Mouse (Mus musculus): Measurements from ENCODE around the gene Chrne. TPM values are rescaled to one million over a fixed set of nuclear protein-coding genes. Genes with fewer than 3 reads are reported as not detected.

Gene Chrne
- polyA plus RNA-seq, 1 experiment from 2014 or later: not detected

DNA sequence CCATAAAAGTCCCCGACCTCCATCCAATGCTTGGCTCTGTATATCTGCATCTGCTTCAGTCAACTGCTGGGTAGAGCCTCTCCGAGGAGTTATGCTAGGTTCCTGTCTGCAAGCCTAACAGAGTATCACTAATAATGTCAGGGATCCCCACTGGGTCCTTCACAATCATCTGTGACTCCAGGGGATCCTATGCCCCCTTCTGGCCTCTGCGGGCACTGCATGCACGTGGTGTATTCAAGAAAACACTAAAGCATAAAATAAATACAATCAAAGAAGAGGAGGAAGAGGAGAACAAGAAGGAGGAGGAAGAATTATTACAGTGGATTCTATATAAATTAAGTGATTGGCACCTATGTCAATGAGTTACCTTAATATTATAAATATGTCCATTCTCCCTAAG lies 6.5 kb upstream of the Chrne start:
- H3K4me2 ChIP-seq: no peak overlapping the region
- no peak overlapping the region for H3K9ac ChIP-seq
- H3K4me3 ChIP-seq (replicated peaks): no peak overlapping the region
- no peaks in the 10 kb centered on the region for H3K27me3 ChIP-seq
- 29% methylated on average over 4 of the region's 4 CpGs for WGBS (ENCODE audit: insufficient replicate concordance)
- H3K4me1 ChIP-seq (replicated peaks): peaks cover 17% of the 10 kb centered on the region
- no peaks in the 10 kb centered on the region for H3K36me3 ChIP-seq (replicated peaks)
- H3K9me3 ChIP-seq (replicated peaks): no peaks in the 10 kb centered on the region
- no peak overlapping the region for H3K27ac ChIP-seq (replicated peaks)
- ATAC-seq (ENCODE audit: insufficient read depth): no peak

DNA sequence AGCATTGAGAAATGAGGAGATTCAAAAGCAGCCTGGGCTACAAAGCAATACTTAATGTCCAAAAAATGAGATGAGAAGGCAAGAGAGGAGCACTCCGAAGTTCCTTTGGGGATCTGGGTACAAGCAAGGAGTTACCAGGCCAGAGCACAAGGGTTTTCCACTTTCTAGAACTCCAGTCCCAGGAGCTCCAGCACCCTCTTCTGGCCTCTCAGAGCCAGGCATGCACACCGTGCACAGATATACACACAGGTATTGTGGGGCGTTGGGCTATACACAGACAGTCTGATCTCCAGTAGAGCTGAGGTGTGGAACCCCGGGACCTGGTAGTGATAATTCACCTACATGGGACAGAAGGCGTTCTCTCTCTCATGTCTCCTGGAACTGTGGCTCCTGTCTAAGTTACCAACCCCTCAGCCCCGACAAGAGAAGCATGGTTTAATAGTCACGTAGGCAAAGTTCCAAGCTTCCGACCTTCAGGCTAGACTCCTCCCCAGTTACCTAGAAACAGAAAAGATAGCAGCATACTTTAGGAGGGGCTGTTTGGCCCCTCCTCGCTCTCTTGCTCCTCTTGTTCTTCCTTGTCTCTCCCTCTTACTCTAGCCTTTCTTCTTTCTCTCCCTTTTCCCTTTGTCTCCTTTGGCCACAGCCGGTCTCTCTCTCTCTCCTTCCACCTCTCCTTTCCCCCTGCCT lies 4.2 kb upstream of the Chrne start:
- no peak overlapping the region for H3K4me3 ChIP-seq (replicated peaks)
- no peaks in the 10 kb centered on the region for H3K27me3 ChIP-seq
- no peak overlapping the region for H3K4me2 ChIP-seq
- no peaks in the 10 kb centered on the region for H3K36me3 ChIP-seq (replicated peaks)
- H3K27ac ChIP-seq (replicated peaks): no peak overlapping the region
- peaks cover 7% of the 10 kb centered on the region; the same call in 1 of the 2 replicates for H3K4me1 ChIP-seq (replicated peaks)
- WGBS (ENCODE audit: insufficient replicate concordance): 74% methylated on average over 10 of the region's 10 CpGs
- ATAC-seq (ENCODE audit: insufficient read depth): no peak
- no peaks in the 10 kb centered on the region for H3K9me3 ChIP-seq (replicated peaks)
- H3K9ac ChIP-seq: no peak overlapping the region

DNA sequence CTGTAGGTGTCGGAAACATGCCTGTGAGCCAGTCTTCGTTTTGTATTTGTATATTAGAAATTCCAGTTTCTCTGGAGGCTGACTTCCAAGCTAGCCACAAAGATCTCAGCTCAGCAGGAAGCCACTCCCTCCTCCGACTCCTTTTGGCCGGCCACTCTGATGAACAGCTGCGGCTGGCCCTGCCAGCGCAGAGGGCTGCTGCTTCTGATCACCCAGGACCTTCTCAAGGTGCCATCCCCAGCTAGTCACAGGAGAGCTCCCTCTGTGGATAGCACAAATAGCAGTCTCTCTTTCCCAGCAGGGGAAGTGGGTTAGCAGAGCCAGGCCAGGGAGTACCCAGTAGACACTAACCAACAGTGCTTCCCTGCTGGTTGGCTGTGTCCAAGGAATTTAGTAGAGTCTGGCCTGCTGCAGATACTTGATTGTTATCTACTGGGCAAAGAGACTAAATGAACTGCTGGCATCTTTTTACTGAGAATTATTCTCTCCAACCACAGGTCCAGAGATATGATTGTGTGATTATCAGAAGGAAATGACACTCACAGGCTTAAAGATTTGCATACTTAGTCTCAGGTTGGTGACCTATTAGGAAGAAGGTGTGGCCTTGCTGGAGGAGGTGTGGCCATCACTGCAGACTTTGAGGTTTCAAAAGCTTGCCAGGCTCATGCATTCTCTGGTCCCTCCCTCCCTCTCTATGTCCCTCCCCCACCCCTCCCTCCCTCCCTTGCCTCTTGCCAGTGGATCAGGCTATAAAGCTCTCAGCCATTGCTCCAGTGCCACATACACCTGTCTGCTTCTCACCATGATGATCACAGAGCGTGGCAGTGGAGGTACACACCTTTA lies 3.2 kb upstream of the Chrne start:
- no peak for ATAC-seq (ENCODE audit: insufficient read depth)
- H3K9ac ChIP-seq: no peak overlapping the region
- no peaks in the 10 kb centered on the region for H3K27me3 ChIP-seq
- H3K9me3 ChIP-seq (replicated peaks): no peaks in the 10 kb centered on the region
- H3K36me3 ChIP-seq (replicated peaks): no peaks in the 10 kb centered on the region
- H3K4me1 ChIP-seq (replicated peaks): peaks cover 7% of the 10 kb centered on the region; the same call in 1 of the 2 replicates
- H3K4me3 ChIP-seq (replicated peaks): no peak overlapping the region
- WGBS (ENCODE audit: insufficient replicate concordance): 51% methylated on average over 7 of the region's 7 CpGs
- H3K4me2 ChIP-seq: no peak overlapping the region
- H3K27ac ChIP-seq (replicated peaks): no peak overlapping the region

DNA sequence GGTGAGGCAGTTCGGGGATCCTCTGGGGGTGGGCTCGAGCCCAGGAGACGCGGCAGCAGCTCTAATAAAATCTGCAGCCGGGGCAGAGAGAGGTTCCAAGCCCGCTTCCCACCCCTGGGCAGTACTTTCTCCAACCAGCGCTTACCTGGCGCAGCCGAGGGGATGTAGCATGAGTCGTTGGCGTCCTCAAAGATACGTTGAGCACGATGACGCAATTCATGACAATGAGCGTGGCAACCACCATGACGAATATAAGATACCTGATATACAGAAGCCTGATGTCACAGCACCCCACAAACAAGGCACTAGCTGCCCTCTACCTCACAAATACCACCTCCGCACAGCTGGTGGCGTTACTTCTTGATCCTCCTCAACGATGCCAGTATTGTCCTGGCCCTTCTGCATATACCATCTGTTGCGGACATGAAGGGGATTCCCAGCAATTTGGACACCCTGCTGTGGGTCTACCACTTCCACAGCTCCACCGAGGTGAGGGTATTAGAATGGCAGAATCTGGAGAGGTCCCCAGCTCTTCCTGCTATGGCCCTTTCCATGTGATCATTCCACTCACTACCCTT lies 3.4 kb downstream of the Chrne start, which contains the start of gene 4930544D05Rik:
TSS of gene 4930544D05Rik (plus strand) at position 333 of the 578 bp plus-strand sequence.
- Histone ChIP-seq H3K36me3 (replicated peaks) (peaks cover 23% of the 10 kb centered on the region; the same call in 1 of the 2 replicates), H3K27ac (replicated peaks) (no peak within 1 kb of the TSS), H3K9ac (peak within 1 kb of the TSS; percentile 37; the same call in 1 of the 2 replicates), H3K4me2 (peak within 1 kb of the TSS; percentile 88), H3K27me3 (0 out of 2 replicates have a peak, but pooled peaks cover 7% of the 10 kb centered on the region), H3K9me3 (replicated peaks) (no peaks in the 10 kb centered on the region), H3K4me3 (replicated peaks) (peak within 1 kb of the TSS; percentile 54), H3K4me1 (replicated peaks) (peaks cover 16% of the 10 kb centered on the region)
- no peak for ATAC-seq (ENCODE audit: insufficient read depth)
- 17% methylated on average over 21 of the region's 21 CpGs for WGBS (ENCODE audit: insufficient replicate concordance)

DNA sequence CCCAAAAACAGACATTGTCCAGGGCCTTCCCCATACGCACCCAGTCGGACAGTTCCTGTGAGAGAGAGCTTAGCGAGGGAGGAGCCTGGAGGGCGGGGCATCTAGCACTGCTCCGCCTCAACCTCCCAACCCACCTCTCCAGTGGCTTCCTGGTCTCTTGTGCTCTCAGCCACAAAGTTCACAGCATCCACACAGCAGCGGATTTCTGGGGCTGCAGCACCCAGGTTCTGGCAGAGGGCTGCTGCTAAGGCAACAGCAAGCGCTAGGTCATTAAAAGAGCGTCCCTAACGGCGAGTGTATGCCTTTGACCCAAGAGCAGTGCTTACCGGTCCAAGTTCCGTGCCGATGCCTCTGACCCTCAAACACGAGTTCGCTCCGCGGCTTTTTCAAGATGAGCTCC lies 3.9 kb downstream of the Chrne start:
- WGBS (ENCODE audit: insufficient replicate concordance): 2% methylated on average over 17 of the region's 17 CpGs
- peaks cover 29% of the 10 kb centered on the region for H3K36me3 ChIP-seq (replicated peaks)
- H3K4me2 ChIP-seq: peak overlapping the region; percentile 88
- H3K4me3 ChIP-seq (replicated peaks): peak overlapping the region; percentile 54
- peaks cover 16% of the 10 kb centered on the region for H3K4me1 ChIP-seq (replicated peaks)
- no peaks in the 10 kb centered on the region for H3K9me3 ChIP-seq (replicated peaks)
- ATAC-seq (ENCODE audit: insufficient read depth): peak; percentile 80
- H3K9ac ChIP-seq: peak overlapping the region; percentile 37; the same call in 1 of the 2 replicates
- H3K27me3 ChIP-seq: 0 out of 2 replicates have a peak, but pooled peaks cover 7% of the 10 kb centered on the region
- no peak overlapping the region for H3K27ac ChIP-seq (replicated peaks)

DNA sequence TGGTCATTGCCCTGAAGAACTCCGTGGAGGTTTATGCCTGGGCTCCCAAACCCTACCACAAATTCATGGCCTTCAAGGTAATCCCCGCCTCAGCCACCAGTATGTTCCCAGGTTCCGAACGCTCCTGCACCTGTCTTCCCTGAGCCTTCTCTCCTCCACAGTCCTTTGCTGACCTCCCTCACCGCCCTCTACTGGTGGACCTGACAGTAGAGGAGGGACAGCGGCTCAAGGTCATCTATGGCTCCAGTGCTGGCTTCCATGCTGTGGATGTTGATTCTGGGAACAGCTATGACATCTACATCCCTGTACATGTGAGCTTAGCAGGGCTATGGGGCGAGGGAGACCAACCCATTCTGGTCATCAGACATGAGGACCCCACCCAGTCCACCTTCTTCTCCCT lies 6.5 kb downstream of the Chrne start:
- H3K27me3 ChIP-seq: 0 out of 2 replicates have a peak, but pooled peaks cover 7% of the 10 kb centered on the region
- H3K27ac ChIP-seq (replicated peaks): no peak overlapping the region
- H3K4me3 ChIP-seq (replicated peaks): no peak overlapping the region
- ATAC-seq (ENCODE audit: insufficient read depth): no peak
- H3K4me1 ChIP-seq (replicated peaks): peaks cover 16% of the 10 kb centered on the region
- WGBS (ENCODE audit: insufficient replicate concordance): 73% methylated on average over 7 of the region's 7 CpGs
- peaks cover 54% of the 10 kb centered on the region for H3K36me3 ChIP-seq (replicated peaks)
- no peak overlapping the region for H3K4me2 ChIP-seq
- no peak overlapping the region for H3K9ac ChIP-seq
- H3K9me3 ChIP-seq (replicated peaks): no peaks in the 10 kb centered on the region

DNA sequence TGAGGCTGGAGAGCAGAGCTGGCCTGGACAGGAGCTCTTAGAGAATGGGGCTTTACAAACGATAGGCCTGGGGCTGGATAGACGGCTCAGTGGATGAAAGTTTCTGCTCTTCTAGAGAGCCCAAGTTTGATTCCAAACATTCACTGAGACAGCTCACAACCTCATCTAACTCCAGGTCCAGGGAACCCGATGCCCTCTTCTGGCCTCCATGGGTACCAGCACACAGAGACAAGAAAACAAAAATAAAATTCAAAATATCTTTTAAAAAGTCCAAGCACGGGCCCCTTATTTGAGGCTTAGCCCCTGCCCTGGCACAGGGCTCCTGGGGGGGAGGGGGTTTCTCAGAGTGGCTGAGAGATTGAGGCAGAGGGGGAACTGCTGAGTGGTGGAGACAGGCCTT lies 8.3 kb downstream of the Chrne start:
- H3K9ac ChIP-seq: no peak overlapping the region
- peaks cover 72% of the 10 kb centered on the region for H3K36me3 ChIP-seq (replicated peaks)
- no peak overlapping the region for H3K4me3 ChIP-seq (replicated peaks)
- no peak overlapping the region for H3K27ac ChIP-seq (replicated peaks)
- peaks cover 14% of the 10 kb centered on the region for H3K4me1 ChIP-seq (replicated peaks)
- H3K4me2 ChIP-seq: no peak overlapping the region
- no peak for ATAC-seq (ENCODE audit: insufficient read depth)
- no peaks in the 10 kb centered on the region for H3K9me3 ChIP-seq (replicated peaks)
- H3K27me3 ChIP-seq: no peaks in the 10 kb centered on the region
- 70% methylated on average over 4 of the region's 4 CpGs for WGBS (ENCODE audit: insufficient replicate concordance)

DNA sequence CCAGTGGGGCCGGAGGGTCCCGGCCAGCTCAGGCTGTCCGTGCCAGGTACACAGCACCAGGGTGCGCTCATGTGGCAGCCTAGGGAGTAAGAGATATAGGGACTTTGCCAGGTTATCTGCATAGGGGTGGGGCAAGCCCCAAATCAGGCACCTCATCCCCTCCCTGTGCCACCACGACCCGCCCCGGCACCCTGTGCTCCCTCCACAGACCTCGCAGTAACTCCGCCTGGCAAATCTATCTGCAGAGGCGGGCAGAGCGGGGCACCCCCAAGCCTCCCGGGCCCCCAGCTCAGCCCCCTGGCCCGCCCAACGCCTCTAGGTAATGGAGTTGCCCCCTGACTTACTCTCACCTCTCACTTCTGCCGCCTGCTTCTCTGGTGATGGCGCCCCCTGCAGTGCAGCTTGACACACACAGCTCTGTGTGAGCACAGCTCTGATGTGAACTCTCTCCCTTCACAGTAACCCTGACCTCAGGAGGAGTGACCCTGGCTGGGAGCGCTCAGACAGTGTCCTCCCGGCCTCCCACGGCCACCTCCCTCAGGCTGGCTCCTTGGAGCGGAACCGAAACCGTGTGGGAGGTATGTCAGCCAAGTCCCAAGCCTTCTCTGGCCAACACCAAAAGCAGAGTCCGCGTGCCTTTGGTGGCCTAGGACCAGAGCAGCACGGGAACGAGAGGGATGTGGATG lies 10.5 kb downstream of the Chrne start:
- Histone ChIP-seq H3K4me1 (replicated peaks) (no peaks in the 10 kb centered on the region), H3K9me3 (replicated peaks) (no peaks in the 10 kb centered on the region), H3K4me3 (replicated peaks) (no peak overlapping the region), H3K27ac (replicated peaks) (no peak overlapping the region), H3K27me3 (no peaks in the 10 kb centered on the region), H3K4me2 (no peak overlapping the region), H3K9ac (no peak overlapping the region), H3K36me3 (replicated peaks) (peaks cover 91% of the 10 kb centered on the region)
- no peak for ATAC-seq (ENCODE audit: insufficient read depth)
- 80% methylated on average over 26 of the region's 26 CpGs for WGBS (ENCODE audit: insufficient replicate concordance)

DNA sequence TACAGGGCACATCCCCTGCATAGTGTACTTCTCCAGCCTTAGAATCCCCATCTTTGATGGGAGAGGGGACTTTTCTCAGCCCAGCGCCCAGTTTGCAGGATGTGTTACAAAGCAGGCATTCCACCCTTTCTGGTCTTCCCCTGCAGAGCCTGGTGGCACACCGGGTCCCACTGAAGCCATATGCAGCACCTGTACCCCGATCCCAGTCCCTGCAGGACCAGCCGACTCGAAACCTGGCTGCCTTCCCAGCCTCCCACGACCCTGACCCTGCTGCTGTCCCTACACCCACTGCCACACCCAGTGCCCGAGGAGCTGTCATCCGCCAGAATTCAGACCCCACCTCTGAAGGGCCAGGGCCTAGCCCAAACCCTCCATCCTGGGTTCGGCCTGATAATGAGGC lies 11.4 kb downstream of the Chrne start:
- no peak overlapping the region for H3K4me2 ChIP-seq
- WGBS (ENCODE audit: insufficient replicate concordance): 67% methylated on average over 9 of the region's 9 CpGs
- no peak overlapping the region for H3K27ac ChIP-seq (replicated peaks)
- H3K36me3 ChIP-seq (replicated peaks): peaks cover 89% of the 10 kb centered on the region
- H3K9me3 ChIP-seq (replicated peaks): no peaks in the 10 kb centered on the region
- no peak overlapping the region for H3K4me3 ChIP-seq (replicated peaks)
- H3K9ac ChIP-seq: no peak overlapping the region
- no peaks in the 10 kb centered on the region for H3K27me3 ChIP-seq
- H3K4me1 ChIP-seq (replicated peaks): no peaks in the 10 kb centered on the region
- no peak for ATAC-seq (ENCODE audit: insufficient read depth)

DNA sequence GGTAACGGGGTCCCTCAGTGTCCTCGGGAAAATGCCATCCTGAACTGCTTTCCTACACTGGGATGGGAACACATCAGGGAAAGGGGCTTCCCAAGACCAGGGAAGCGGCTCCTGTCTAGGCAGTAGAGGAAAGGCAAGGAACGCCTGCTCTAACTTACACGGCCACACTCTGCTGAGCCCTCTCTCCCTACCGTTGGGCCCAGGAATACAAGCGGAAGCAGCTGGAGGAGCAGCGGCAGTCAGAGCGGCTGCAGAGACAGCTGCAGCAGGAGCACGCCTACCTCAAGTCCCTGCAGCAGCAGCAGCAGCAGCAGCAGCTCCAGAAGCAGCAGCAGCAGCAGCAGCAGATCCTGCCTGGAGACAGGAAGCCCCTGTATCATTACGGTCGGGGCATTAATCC lies 12.3 kb downstream of the Chrne start:
- no peak overlapping the region for H3K4me2 ChIP-seq
- no peak overlapping the region for H3K9ac ChIP-seq
- 76% methylated on average over 12 of the region's 12 CpGs for WGBS (ENCODE audit: insufficient replicate concordance)

More for the DNA sequence above, 12.3 kb downstream of the Chrne start:
- Histone ChIP-seq H3K36me3 (replicated peaks) (peaks cover 88% of the 10 kb centered on the region), H3K27me3 (no peaks in the 10 kb centered on the region), H3K27ac (replicated peaks) (no peak overlapping the region), H3K4me3 (replicated peaks) (no peak overlapping the region), H3K4me1 (replicated peaks) (no peaks in the 10 kb centered on the region), H3K9me3 (replicated peaks) (no peaks in the 10 kb centered on the region)
- no peak for ATAC-seq (ENCODE audit: insufficient read depth)
